In the genomic region with DNA sequence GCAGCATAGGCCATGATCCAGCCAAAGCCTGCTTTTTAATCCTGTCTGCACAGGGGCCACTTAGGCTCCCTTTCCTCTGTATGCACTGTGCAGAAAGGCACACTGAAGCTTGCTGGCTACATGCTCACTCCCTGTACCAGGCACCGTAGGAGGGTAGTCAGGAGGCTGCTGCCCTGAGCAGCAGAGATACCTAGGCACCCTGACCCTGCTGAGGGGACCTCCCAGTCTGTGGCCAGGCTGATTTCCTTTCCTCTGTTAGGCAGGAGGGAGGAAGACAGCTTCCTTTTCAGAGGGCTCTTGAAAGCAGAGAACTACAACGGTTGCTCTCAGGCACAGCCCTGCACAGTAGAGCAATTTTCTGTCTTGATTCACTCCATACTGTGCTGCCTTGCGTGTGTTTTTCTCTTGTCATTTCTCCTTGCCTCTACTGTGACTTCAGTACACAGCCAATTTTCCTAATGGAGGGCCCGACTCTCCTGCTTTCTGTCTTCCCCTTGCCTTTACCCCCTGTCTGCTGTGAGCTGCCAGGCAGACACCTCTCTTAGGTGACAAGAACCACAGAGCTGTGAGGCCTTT, we compare ENCODE assay signal across 10 mouse cellular contexts. TPM values are rescaled to one million over a fixed set of nuclear protein-coding genes. Genes with fewer than 3 reads are reported as not detected.
DNase-seq lines count a peak whose midpoint lies in the region; ATAC-seq lines count a peak whose summit lies in the region.
"Had no signal": no experiment of that assay in that cellular context is flagged by ENCODE, and none has a peak within 500 bp of the region (broad histone marks: within the 10 kb centered on the region; RNA-seq: fewer than 3 reads in every experiment).

No protein-coding gene starts in this region.

- H3K4me3 ChIP-seq in kidney, embryonic 16.5 days (ENCODE audit: low read length) = peak overlapping the region; percentile 55
- H3K4me3 ChIP-seq: limb, embryonic 12.5 days had no signal

- DNase-seq in kidney, postnatal 36 days = no peak
- DNase-seq in induced T-regulatory cell, adult 2 months (ENCODE audit: low read depth) = peak; percentile 78
- DNase-seq in thymus, postnatal 0 days (ENCODE audit: low spot score) = peak; percentile 58
- no peak for DNase-seq in ovary, postnatal 10 days (ENCODE audit: low spot score)

- peak overlapping the region; percentile 90 for H3K4me2 ChIP-seq in kidney, embryonic 16.5 days (replicated peaks; ENCODE audit: low read depth, low read length)
- H3K4me2 ChIP-seq: limb, embryonic 12.5 days had no signal

- H3K4me1 ChIP-seq in kidney, embryonic 16.5 days (ENCODE audit: insufficient read depth, low read length) = peaks cover 3% of the 10 kb centered on the region; the same call in 1 of the 2 replicates

- 0 out of 2 replicates have a peak, but pooled peaks cover 2% of the 10 kb centered on the region for H3K36me3 ChIP-seq in kidney, embryonic 16.5 days (ENCODE audit: insufficient read depth, low read length)
- H3K36me3 ChIP-seq: limb, embryonic 12.5 days had no signal

- 23% methylated on average over 4 of the region's 4 CpGs for WGBS in kidney, embryonic 16.5 days

- H3K27me3 ChIP-seq in kidney, embryonic 16.5 days (ENCODE audit: insufficient read depth, low read length) = peaks cover 86% of the 10 kb centered on the region

- H3K9me3 ChIP-seq in kidney, embryonic 16.5 days (ENCODE audit: low read length) = no peaks in the 10 kb centered on the region
- H3K9me3 ChIP-seq: limb, embryonic 12.5 days had no signal

- H3K27ac ChIP-seq in kidney, embryonic 16.5 days (ENCODE audit: low read length) = peak overlapping the region; percentile 63
- H3K27ac ChIP-seq: limb, embryonic 12.5 days had no signal

- H3K9ac ChIP-seq in kidney, embryonic 16.5 days (replicated peaks; ENCODE audit: low read length) = peak overlapping the region; percentile 51
- H3K9ac ChIP-seq: limb, embryonic 12.5 days had no signal

- 0 out of 2 replicates have a peak, but pooled peaks have one; percentile 35 for ATAC-seq in kidney, embryonic 16.5 days (ENCODE audit: low FRiP score, low TSS enrichment)
- peak; percentile 65 for ATAC-seq in common myeloid progenitor, adult 5-6 weeks (replicated peaks; ENCODE audit: low read depth, poor library complexity, severe bottlenecking)
- ATAC-seq in erythroid progenitor cell, adult 5-6 weeks (replicated peaks; ENCODE audit: low FRiP score, poor library complexity, severe bottlenecking) = no peak
- ATAC-seq: intestine, postnatal 0 days had no signal

RNA-seq across cellular contexts. Expression of a gene that starts 9.8 kb away (rescaled TPM):
- polyA plus RNA-seq in kidney, embryonic 16.5 days (2015; fragmentation: Nextera tagmentation; extraction: Ambion mirVana) = 2.8 and 3.2 TPM in 2 replicates
- total RNA-seq in common myeloid progenitor, adult 5-6 weeks (2017) = not detected in 2 replicates
- not detected in 2 replicates for polyA plus RNA-seq in thymus, postnatal 0 days (2015; fragmentation: Nextera tagmentation; extraction: Ambion mirVana)
- total RNA-seq in erythroid progenitor cell, adult 5-6 weeks (2015; ENCODE audit: low replicate concordance) = not detected in 2 replicates
- not detected in 2 replicates for total RNA-seq in erythroid progenitor cell, adult 5-6 weeks (2017; ENCODE audit: low replicate concordance)
- polyA plus RNA-seq: cortical plate, adult 2 months; intestine, postnatal 0 days; limb, embryonic 12.5 days had no signal

RNA-seq across cellular contexts. Expression of a gene that starts 18.1 kb away (rescaled TPM):
- 6.7 and 7.2 TPM in 2 replicates for polyA plus RNA-seq in kidney, embryonic 16.5 days (2015; fragmentation: Nextera tagmentation; extraction: Ambion mirVana)
- not detected in 2 replicates for total RNA-seq in common myeloid progenitor, adult 5-6 weeks (2017)
- polyA plus RNA-seq in thymus, postnatal 0 days (2015; fragmentation: Nextera tagmentation; extraction: Ambion mirVana) = not detected in 2 replicates
- not detected in 2 replicates for total RNA-seq in erythroid progenitor cell, adult 5-6 weeks (2015; ENCODE audit: low replicate concordance)
- total RNA-seq in erythroid progenitor cell, adult 5-6 weeks (2017; ENCODE audit: low replicate concordance) = not detected in 2 replicates
- polyA plus RNA-seq: cortical plate, adult 2 months; intestine, postnatal 0 days; limb, embryonic 12.5 days had no signal

RNA-seq across cellular contexts. Expression of a gene that starts 18.6 kb away (rescaled TPM):
- polyA plus RNA-seq in kidney, embryonic 16.5 days (2015; fragmentation: Nextera tagmentation; extraction: Ambion mirVana) = 103 and 117 TPM in 2 replicates
- total RNA-seq in common myeloid progenitor, adult 5-6 weeks (2017) = 0.24 and 1.1 TPM in 2 replicates
- 69.7 and 81.2 TPM in 2 replicates for polyA plus RNA-seq in thymus, postnatal 0 days (2015; fragmentation: Nextera tagmentation; extraction: Ambion mirVana)
- total RNA-seq in erythroid progenitor cell, adult 5-6 weeks (2015; ENCODE audit: low replicate concordance) = 3.6 and 28.5 TPM in 2 replicates
- 0.08 TPM in 1 of 2 replicates, not detected in the other for total RNA-seq in erythroid progenitor cell, adult 5-6 weeks (2017; ENCODE audit: low replicate concordance)

Comparison
In these comparisons a context has a peak if more than half of its experiments do, and no peak if none do; other contexts are left out.
1. DNase-seq: peak in induced T-regulatory cell, adult 2 months (single experiment) and thymus, postnatal 0 days (single experiment); none in kidney, postnatal 36 days (0 of 2) and ovary, postnatal 10 days (single experiment).